Mouse (Mus musculus) ES-Bruce4 (cell line): Measurements from ENCODE around the gene Pnrc2. TPM values are rescaled to one million over a fixed set of nuclear protein-coding genes. Genes with fewer than 3 reads are reported as not detected.

Experiments used
- H3K27ac ChIP-seq: 2 replicates; pipeline ENCODE4 v1.5.1; 2012; ENCODE audit warnings: low read length, inconsistent platforms; ENCODE audit not compliant: insufficient read depth
- H3K27me3 ChIP-seq: 2 replicates; pipeline ENCODE4 v1.6.1; 2012; ENCODE audit warnings: mild to moderate bottlenecking, low read length, inconsistent platforms; ENCODE audit not compliant: control insufficient read depth, poor library complexity, insufficient read depth, severe bottlenecking
- H3K36me3 ChIP-seq: 2 replicates; pipeline ENCODE4 v1.6.1; 2012; ENCODE audit warnings: inconsistent platforms, mild to moderate bottlenecking, low read length, moderate library complexity; ENCODE audit not compliant: control insufficient read depth, poor library complexity, insufficient read depth, severe bottlenecking
- H3K4me1 ChIP-seq: one replicate; pipeline ENCODE4 v1.8.1; 2011; ENCODE audit warnings: low read length; ENCODE audit not compliant: control insufficient read depth, insufficient read depth
- H3K4me3 ChIP-seq: 2 replicates; pipeline ENCODE4 v1.5.1; 2011; ENCODE audit warnings: low read depth, mild to moderate bottlenecking, low read length
- H3K9ac ChIP-seq: 2 replicates; pipeline ENCODE4 v1.6.1; 2012; ENCODE audit warnings: low read depth, mild to moderate bottlenecking, inconsistent platforms; ENCODE audit not compliant: poor library complexity, severe bottlenecking
- H3K9me3 ChIP-seq: replicated peaks from 2 replicates; pipeline ENCODE4 v1.6.1; 2012; ENCODE audit warnings: mild to moderate bottlenecking, low read length, inconsistent platforms; ENCODE audit not compliant: control insufficient read depth, poor library complexity, insufficient read depth, severe bottlenecking
- CTCF ChIP-seq: IDR thresholded peaks from one replicate; pipeline ENCODE4 v1.8.1; 2011; ENCODE audit warnings: low read depth, low read length
- EP300 ChIP-seq: IDR thresholded peaks from 2 replicates; pipeline ENCODE4 v1.6.1; 2011; ENCODE audit warnings: low read depth, low read length; ENCODE audit not compliant: insufficient read depth
- POLR2A ChIP-seq: IDR thresholded peaks from one replicate; pipeline ENCODE4 v1.8.1; 2011; ENCODE audit warnings: low read length; ENCODE audit not compliant: insufficient read depth
- polyA plus RNA-seq: library from polyadenylated mRNA; stranded (reverse); fragments of >200 nt; gene quantifications from 2 replicates; pipeline ENCODE4 v1.2.4, GENCODE M21; 2011; ENCODE audit warnings: low read depth; ENCODE audit not compliant: missing spikeins, insufficient read depth, insufficient read length

Gene Pnrc2
- polyA plus RNA-seq, 1 experiment = 84.4 TPM

DNA sequence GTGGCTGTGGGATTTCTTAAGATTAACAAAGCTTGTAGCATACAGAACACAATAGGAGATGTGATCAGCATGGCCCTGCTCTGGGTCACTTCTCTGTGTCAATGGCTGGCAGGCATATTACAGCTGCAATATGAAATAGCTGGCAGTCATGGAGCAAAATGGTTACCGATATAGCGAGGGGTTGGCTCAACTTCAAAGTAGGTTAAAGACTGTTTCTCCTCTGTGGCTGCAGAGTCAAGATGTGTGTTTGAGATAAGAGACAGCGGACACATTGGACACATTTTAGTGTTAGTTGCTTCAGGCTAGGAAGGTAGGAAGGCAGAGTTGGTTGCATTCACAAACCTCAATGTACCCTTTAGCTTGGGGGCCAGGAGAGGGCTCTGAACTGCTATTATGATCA is 33.0 kb upstream of the Pnrc2 start:
- no peaks in the 10 kb centered on the region for H3K9me3 ChIP-seq
- no peaks in the 10 kb centered on the region for H3K4me1 ChIP-seq
- no peak overlapping the region for H3K4me3 ChIP-seq
- H3K36me3 ChIP-seq = no peaks in the 10 kb centered on the region
- TF ChIP-seq CTCF (no peak), POLR2A (no peak), EP300 (no peak)
- no peak overlapping the region for H3K9ac ChIP-seq
- no peak overlapping the region for H3K27ac ChIP-seq
- no peaks in the 10 kb centered on the region for H3K27me3 ChIP-seq

DNA sequence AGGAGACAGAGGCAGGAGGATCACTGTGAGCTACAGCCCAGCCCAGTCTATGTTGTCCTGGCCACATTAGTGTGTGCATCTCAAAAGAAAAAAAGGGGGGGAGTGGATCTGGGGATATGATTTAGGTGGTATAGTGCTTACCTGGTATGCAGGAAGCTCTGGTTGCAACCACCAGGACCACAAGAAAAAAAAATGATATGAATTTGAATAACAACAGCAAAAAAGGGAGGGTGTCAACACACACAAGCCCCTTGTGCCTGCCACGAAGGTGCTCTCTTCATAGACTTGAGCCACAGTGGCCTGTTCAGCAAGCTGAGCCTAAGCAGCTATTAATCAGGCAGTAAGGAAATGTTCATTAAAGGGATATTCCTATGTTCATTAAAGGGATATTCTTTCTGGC is 31.2 kb upstream of the Pnrc2 start:
- Histone ChIP-seq H3K9me3 (no peaks in the 10 kb centered on the region), H3K27ac (no peak overlapping the region), H3K36me3 (no peaks in the 10 kb centered on the region), H3K4me3 (no peak overlapping the region), H3K27me3 (no peaks in the 10 kb centered on the region), H3K4me1 (peaks cover under 1% of the 10 kb centered on the region), H3K9ac (no peak overlapping the region)
- no peak for TF ChIP-seq POLR2A
- TF ChIP-seq CTCF = no peak
- no peak for TF ChIP-seq EP300

DNA sequence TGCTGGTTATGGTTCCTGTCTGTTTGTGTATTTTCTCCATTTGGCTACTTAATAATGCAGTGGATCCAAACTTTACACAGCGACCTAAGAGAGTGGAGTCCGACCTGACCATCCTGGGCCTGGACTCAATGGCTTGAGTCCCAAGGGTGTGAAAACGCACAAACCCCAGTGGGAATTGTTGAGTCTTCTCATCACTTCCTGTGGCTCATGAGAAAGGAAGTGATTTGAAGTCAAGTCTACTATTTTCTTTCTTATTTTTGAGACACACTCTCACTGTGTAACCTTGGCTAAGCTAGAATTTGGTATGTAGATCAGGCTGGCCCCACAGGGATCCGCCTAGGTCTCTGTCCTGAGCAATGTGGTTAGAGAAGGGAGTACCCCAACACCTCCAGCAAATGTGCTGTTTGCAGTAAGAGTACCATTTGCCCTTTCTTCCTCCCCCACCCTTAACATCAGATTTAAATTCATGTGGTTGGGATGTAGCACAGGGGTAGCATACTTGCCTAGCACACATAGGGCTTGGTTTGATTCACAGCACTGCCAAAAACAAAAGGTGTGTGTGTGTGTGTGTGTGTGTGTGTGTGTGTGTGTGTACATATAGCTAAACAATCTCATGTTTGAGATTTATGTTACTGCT is 29.1 kb upstream of the Pnrc2 start:
- Histone ChIP-seq H3K9ac (no peak overlapping the region), H3K27ac (no peak overlapping the region), H3K4me1 (peaks cover 5% of the 10 kb centered on the region), H3K9me3 (no peaks in the 10 kb centered on the region), H3K36me3 (no peaks in the 10 kb centered on the region), H3K27me3 (no peaks in the 10 kb centered on the region), H3K4me3 (no peak overlapping the region)
- TF ChIP-seq CTCF = no peak
- TF ChIP-seq POLR2A = no peak
- no peak for TF ChIP-seq EP300

DNA sequence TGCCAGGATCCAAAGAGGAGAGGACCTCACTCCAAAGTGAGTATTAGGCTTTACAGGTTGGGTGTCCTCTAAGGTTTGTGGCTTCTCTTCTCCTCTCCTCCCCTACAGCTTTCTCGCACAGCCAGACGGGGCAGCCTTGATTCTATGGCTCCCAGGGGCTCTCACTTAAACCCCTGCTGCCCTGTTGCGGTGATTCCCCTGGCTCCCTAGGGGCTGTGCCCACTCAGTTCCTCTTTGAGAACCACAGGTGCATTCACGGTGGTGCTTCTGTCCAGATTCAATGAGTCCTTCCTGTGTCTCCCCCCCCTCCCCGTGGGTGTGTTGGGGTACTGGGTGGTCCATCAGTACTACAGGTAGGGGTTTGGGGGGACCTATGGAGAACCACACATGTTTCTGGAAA is 26.4 kb upstream of the Pnrc2 start:
- Histone ChIP-seq H3K9me3 (no peaks in the 10 kb centered on the region), H3K4me1 (peaks cover 5% of the 10 kb centered on the region)
- TF ChIP-seq EP300 (no peak), POLR2A (no peak), CTCF (no peak)

DNA sequence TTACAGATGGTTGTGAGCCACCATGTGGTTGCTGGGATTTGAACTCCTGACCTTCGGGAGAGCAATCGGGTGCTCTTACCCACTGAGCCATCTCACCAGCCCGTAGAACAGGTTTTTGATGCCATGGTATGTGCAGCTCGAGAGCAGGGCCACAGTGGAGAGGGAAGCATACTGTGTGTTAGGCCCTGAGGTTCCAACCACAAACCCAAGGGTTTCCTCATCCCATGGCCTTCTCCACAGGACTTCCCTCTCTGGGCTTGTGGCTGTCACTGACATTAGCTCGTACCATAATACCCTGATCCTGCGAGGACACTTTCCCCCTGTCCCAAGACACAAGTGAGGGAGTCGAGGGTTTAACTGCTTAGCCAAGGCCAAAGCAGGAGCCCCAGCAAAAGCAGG is 25.4 kb upstream of the Pnrc2 start:
- Histone ChIP-seq H3K4me3 (no peak overlapping the region), H3K27ac (no peak overlapping the region), H3K36me3 (no peaks in the 10 kb centered on the region), H3K9ac (no peak overlapping the region), H3K9me3 (no peaks in the 10 kb centered on the region), H3K27me3 (no peaks in the 10 kb centered on the region), H3K4me1 (peaks cover 5% of the 10 kb centered on the region)
- TF ChIP-seq EP300 = no peak
- no peak for TF ChIP-seq POLR2A
- no peak for TF ChIP-seq CTCF

More for the DNA sequence above, 26.4 kb upstream of the Pnrc2 start:
- no peaks in the 10 kb centered on the region for H3K27me3 ChIP-seq
- H3K36me3 ChIP-seq = no peaks in the 10 kb centered on the region
- H3K27ac ChIP-seq = no peak overlapping the region
- no peak overlapping the region for H3K9ac ChIP-seq
- H3K4me3 ChIP-seq = no peak overlapping the region

DNA sequence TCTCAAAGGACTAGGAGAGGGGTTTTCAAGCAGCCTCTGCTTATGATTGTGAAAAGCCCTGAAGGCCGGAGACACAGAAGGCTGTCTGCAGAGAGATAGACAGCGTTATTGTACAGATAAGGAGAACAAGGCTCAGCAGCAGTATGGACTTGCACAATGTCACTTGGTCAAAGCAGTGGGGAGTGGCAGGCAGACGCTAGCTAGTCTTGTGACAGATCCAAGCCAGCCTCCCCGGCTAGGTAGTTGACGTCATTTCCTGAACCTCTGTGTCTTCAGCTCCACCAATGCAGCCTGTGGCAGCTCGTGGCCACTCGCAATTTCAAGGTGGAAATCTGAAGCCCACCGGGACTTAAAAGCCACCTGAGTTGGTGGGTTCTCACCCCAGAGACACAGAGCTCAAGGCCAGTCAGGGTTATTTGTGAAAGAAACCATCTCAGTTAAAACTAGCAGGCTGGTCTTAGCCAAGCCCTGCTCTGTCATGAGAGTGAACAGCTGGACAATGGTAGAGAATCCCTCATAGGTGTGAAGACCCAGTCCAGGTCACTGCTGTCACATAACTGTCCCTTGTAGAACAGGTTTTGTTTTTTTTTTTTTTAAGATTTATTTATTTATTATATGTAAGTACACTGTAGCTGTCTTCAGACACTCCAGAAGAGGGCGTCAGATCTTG is 24.9 kb upstream of the Pnrc2 start:
- H3K9ac ChIP-seq = no peak overlapping the region
- no peak overlapping the region for H3K4me3 ChIP-seq
- no peak for TF ChIP-seq POLR2A
- TF ChIP-seq CTCF = no peak
- peak; percentile 14; the same call in 1 of the 2 replicates for TF ChIP-seq EP300
- H3K4me1 ChIP-seq = peaks cover 5% of the 10 kb centered on the region
- H3K36me3 ChIP-seq = no peaks in the 10 kb centered on the region
- H3K27me3 ChIP-seq = no peaks in the 10 kb centered on the region
- no peaks in the 10 kb centered on the region for H3K9me3 ChIP-seq
- no peak overlapping the region for H3K27ac ChIP-seq
